Mouse (Mus musculus) heart, postnatal 36 days (tissue): ENCODE measurements at regions not wholly inside any gene's neighbourhood (a gene's known extent, or its start where the extent isn't known, plus 50 kb on each side); places are given as distances from the start of the nearest gene placed in this dataset.

Source experiments
- DNase-seq, 2 experiments: peaks; one replicate each; pipeline ENCODE4 v3.0.0; 2021 to 2022
- intact Hi-C: fragments of 180-260 bp; cut with DNase I; formaldehyde crosslinking; loops from one replicate; pipeline ENCODE4 v1.15.1; 2025

DNA sequence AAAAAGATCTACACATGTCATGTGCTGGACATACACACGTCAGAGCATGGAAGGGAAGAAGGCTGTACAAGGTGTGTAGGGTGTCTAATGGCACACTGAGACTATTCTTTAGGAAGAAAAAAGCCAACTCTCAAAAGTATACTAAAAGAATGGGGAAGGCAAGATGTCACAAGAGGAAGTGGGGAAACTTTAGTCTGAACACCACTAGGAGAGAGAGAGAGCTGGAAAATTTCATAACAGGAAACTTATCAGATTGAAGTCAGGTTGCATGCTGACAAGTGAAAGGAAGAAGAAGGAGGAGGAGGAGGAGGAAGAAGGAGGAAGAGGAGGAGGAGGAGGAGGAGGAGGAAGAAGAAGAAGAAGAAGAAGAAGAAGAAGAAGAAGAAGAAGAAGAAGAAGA lies 52.3 kb upstream of the Ldah start:
- intact Hi-C loops: no loop called here
- DNase-seq: no peak
